Mouse (Mus musculus) midbrain, embryonic 12.5 days (tissue): ENCODE results near the gene Plekha5. TPM values are rescaled to one million over a fixed set of nuclear protein-coding genes. Genes with fewer than 3 reads are reported as not detected.

Experiments used
- ATAC-seq: fragments of 200-750 bp; cut with Nextera tagmentation; 2 replicates; pipeline ENCODE4 v1.8.0; 2017; ENCODE audit warnings: low read depth, moderate TSS enrichment, moderate library complexity; ENCODE audit not compliant: low FRiP score
- H3K27ac ChIP-seq: fragments of 300-500 bp; sonication (generic); replicated peaks from 2 replicates; pipeline ENCODE4 v1.5.1; 2016; ENCODE audit warnings: mild to moderate bottlenecking
- H3K27me3 ChIP-seq: fragments of 300-500 bp; sonication (generic); 2 replicates; pipeline ENCODE4 v1.6.1; 2016; ENCODE audit warnings: mild to moderate bottlenecking
- H3K36me3 ChIP-seq: fragments of 300-500 bp; sonication (generic); 2 replicates; pipeline ENCODE4 v1.6.1; 2016
- H3K4me1 ChIP-seq: fragments of 300-500 bp; sonication (generic); 2 replicates; pipeline ENCODE4 v1.6.1; 2016
- H3K4me2 ChIP-seq: fragments of 300-500 bp; sonication (generic); replicated peaks from 2 replicates; pipeline ENCODE4 v1.6.1; 2016; ENCODE audit warnings: mild to moderate bottlenecking, moderate library complexity
- H3K4me3 ChIP-seq: fragments of 300-500 bp; sonication (generic); 2 replicates; pipeline ENCODE4 v1.5.1; 2016; ENCODE audit warnings: mild to moderate bottlenecking
- H3K9ac ChIP-seq: fragments of 300-500 bp; sonication (generic); replicated peaks from 2 replicates; pipeline ENCODE4 v1.6.1; 2016; ENCODE audit warnings: mild to moderate bottlenecking, moderate library complexity
- H3K9me3 ChIP-seq: fragments of 300-500 bp; sonication (generic); 2 replicates; pipeline ENCODE4 v1.6.1; 2016; ENCODE audit warnings: mild to moderate bottlenecking
- WGBS: fragments of 180-500 bp; shearing (Covaris S2); methylation state at CpG from one replicate; pipeline ENCODE4 v1.1.7; 2016; 5-methylcytosine and 5-hydroxymethylcytosine counted together
- polyA plus RNA-seq: library from polyadenylated mRNA; unstranded; fragments of >200 nt; fragmentation: Nextera tagmentation; extraction: Ambion mirVana; gene quantifications from 2 replicates; pipeline ENCODE4 v1.2.1, GENCODE M21; 2016

The Plekha5 gene
- polyA plus RNA-seq, 1 experiment from 2014 or later: 55.0 TPM

DNA sequence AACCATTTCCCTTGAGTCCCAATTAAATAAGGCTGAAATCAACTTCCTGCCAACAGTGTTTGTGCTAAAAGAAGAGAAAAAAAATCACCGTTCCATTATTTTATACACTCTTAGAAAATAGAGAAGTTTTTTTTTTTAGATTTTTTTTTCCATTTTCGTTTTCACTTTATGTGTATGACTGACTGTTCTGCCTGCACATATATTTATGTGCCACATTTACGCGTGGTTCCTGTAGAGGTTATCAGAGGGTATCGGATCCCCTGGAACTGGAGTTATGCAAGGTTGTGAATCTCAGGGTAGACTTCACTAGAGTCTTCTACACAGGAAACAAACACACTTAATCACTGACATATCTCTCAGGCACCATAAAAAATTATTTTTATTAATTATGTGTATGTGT lies 186.3 kb downstream of the Plekha5 start:
- no peak for ATAC-seq
- no peaks in the 10 kb centered on the region for H3K36me3 ChIP-seq

DNA sequence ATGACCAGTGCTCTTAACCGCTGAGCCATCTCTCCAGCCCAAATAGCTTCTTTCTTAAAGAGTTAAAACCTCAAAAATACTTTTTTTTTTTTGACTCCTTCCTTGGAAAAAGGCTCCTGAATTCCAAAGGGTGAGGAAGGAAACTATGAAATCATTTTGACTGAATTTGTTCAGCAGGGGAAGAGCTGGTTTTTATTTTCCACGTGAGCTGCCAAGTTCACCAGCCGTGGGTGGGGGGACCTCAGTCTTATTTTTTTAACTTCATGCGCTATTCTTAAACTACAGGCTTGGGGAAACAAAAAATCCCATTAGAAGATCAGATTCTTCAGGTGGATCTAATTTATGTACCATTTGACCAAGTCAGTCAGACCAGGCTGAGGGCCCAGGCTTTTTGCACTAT lies 187.4 kb downstream of the Plekha5 start:
- 62% methylated on average over 4 of the region's 4 CpGs for WGBS

More for the DNA sequence above, 186.3 kb downstream of the Plekha5 start:
- H3K4me2 ChIP-seq: no peak overlapping the region
- H3K27me3 ChIP-seq: no peaks in the 10 kb centered on the region
- no peaks in the 10 kb centered on the region; the same call in 1 of the 2 replicates for H3K4me1 ChIP-seq
- H3K4me3 ChIP-seq: no peak overlapping the region
- no peak overlapping the region for H3K9ac ChIP-seq
- no peaks in the 10 kb centered on the region for H3K9me3 ChIP-seq
- 94% methylated on average over 5 of the region's 5 CpGs for WGBS
- H3K27ac ChIP-seq: no peak overlapping the region

DNA sequence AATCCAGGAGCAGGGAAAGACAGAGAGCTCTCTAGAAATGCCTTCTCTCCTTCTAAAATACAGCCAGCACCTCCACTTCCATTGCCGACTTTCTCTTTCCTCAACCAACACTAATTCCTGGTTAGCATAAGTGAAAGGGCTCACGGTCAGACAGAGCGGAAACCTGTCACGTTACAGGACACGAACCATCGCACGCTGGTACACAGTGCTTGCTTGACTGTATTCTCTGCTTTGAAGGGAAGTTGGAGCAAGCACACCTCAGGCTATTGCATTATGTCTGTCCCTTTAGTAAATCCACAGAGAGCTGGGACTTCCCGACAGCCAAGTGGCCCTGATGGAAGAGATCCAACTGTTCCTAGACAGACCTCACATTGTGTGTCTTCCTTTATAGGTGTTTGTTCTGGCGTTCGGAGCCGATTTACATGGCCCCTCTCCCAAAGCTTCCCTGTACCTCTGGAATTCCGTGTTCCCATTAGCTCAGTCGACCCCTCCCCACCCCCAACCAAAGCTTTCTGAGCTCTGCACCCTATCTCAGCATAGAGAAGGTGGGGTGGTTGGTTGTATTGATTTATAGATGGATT lies 188.1 kb downstream of the Plekha5 start:
- no peak for ATAC-seq
- Histone ChIP-seq H3K4me2 (no peak overlapping the region), H3K27me3 (no peaks in the 10 kb centered on the region), H3K9me3 (no peaks in the 10 kb centered on the region), H3K27ac (no peak overlapping the region), H3K9ac (no peak overlapping the region), H3K36me3 (no peaks in the 10 kb centered on the region), H3K4me1 (no peaks in the 10 kb centered on the region; the same call in 1 of the 2 replicates), H3K4me3 (no peak overlapping the region)
- 85% methylated on average over 13 of the region's 13 CpGs for WGBS

More for the DNA sequence above, 187.4 kb downstream of the Plekha5 start:
- Histone ChIP-seq H3K36me3 (no peaks in the 10 kb centered on the region), H3K9me3 (no peaks in the 10 kb centered on the region), H3K4me2 (no peak overlapping the region), H3K27ac (no peak overlapping the region), H3K27me3 (no peaks in the 10 kb centered on the region), H3K4me1 (no peaks in the 10 kb centered on the region; the same call in 1 of the 2 replicates), H3K9ac (no peak overlapping the region), H3K4me3 (no peak overlapping the region)
- ATAC-seq: no peak

DNA sequence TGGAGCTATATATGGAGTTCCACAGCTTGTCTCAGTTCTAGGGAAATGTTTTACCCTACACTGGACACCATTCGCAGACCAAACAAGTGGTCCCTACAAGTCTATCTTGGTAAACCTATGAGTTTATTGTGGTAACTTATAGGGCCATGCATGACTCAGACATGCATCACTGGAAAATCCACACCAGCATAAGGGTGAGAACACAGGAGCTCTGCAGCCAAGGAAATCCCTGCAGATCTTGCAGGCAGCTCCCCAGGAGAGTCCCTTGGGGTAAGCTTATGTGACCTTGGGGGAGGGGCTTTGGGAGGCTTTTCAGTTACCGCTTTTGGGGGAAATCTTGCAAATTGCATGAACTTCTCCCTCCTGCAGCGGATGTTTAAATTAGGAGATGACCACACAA lies 190.0 kb downstream of the Plekha5 start:
- no peaks in the 10 kb centered on the region; the same call in 1 of the 2 replicates for H3K4me1 ChIP-seq
- H3K9ac ChIP-seq: no peak overlapping the region
- no peaks in the 10 kb centered on the region for H3K36me3 ChIP-seq
- WGBS: 76% methylated on average over 3 of the region's 3 CpGs
- no peaks in the 10 kb centered on the region for H3K9me3 ChIP-seq
- H3K27ac ChIP-seq: no peak overlapping the region
- no peak overlapping the region for H3K4me3 ChIP-seq
- no peaks in the 10 kb centered on the region for H3K27me3 ChIP-seq
- ATAC-seq: no peak
- no peak overlapping the region for H3K4me2 ChIP-seq

DNA sequence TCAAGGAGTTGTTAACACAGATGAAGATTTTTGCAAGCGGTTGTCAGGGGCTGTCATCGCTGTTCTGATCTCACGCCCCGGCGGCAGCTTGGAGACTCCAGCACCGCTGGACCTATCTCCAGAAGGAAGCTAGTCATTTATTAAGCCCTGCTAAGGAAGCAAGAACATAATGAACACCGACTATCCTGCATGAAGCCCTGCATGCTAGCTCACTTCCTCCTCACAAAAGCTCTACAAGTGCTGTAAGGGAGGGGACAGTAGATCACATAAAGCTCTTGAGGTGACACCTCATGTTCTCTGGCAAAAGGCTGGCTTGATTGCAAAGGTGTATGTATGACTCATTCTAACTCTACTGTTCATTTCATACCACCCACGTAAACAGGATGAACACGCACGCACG lies 190.9 kb downstream of the Plekha5 start:
- ATAC-seq: no peak
- no peak overlapping the region for H3K9ac ChIP-seq
- H3K4me2 ChIP-seq: no peak overlapping the region
- H3K36me3 ChIP-seq: no peaks in the 10 kb centered on the region
- H3K27me3 ChIP-seq: no peaks in the 10 kb centered on the region
- no peaks in the 10 kb centered on the region; the same call in 1 of the 2 replicates for H3K4me1 ChIP-seq
- H3K27ac ChIP-seq: no peak overlapping the region
- WGBS: 95% methylated on average over 11 of the region's 11 CpGs
- no peak overlapping the region for H3K4me3 ChIP-seq
- H3K9me3 ChIP-seq: no peaks in the 10 kb centered on the region

DNA sequence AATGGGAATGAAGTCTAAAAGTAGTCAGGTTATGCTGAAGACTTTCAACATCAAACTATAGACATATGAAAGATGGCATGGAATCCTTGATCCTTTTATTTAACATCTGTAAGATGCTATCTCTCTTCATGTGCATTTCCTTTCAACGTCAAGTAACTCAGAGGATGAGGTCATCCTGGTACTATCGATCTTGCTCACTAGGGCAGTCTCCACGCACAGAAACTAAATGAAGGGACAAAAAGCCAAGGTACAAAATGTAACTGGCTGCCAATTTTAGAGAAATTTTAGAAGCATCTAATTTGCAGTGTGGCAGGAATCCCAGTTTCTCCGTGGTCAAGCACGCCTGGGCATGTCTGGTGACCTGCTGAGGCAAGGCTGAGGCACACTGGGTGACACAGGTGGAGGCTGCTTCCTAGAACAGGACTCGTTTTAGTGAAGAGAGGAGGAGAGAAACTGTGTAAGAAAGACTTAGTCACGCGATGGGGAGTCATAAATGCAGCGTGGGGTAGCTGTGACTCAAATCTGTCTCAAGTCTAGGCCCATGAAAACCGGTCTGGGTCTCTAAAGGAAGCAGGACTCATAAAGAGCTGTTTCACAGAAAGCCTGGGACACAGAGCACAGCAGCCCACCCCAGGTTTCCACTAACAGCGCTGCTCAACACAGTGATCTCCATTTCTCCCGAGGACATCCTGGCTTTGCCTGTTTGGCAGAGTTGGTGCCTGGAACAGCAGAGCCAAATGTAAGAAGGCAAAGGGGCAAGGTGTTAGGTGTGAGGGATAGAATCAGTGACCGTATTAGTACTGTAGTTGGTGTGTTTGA lies 196.9 kb downstream of the Plekha5 start:
- ATAC-seq: no peak
- Histone ChIP-seq H3K4me3 (no peak overlapping the region), H3K9me3 (no peaks in the 10 kb centered on the region), H3K27ac (no peak overlapping the region), H3K27me3 (peaks cover 6% of the 10 kb centered on the region; the same call in 1 of the 2 replicates), H3K4me2 (no peak overlapping the region), H3K9ac (no peak overlapping the region), H3K36me3 (no peaks in the 10 kb centered on the region), H3K4me1 (peaks cover 10% of the 10 kb centered on the region)
- WGBS: 71% methylated on average over 13 of the region's 13 CpGs

DNA sequence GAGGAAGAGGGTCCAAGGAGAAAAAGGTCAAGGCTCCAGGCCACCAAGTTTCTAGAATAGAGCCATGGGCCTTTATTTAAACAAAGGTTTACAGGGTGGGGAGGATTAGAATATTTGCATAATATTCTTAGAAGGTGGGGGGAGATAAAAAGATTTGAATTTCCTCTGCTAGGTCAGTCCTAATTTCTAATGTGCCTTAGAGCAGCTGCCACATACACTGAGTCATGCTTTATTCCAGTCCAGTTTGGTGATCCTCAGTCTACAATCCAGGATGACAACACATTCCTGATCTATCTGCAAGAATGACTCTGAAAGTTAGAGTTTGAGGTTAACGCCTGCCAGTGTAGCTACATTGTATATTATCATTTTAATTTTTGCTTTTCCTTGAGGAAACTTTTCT lies 197.8 kb downstream of the Plekha5 start:
- no peak for ATAC-seq
- 100% methylated on average over 1 of the region's 1 CpGs for WGBS
- H3K27ac ChIP-seq: no peak overlapping the region

DNA sequence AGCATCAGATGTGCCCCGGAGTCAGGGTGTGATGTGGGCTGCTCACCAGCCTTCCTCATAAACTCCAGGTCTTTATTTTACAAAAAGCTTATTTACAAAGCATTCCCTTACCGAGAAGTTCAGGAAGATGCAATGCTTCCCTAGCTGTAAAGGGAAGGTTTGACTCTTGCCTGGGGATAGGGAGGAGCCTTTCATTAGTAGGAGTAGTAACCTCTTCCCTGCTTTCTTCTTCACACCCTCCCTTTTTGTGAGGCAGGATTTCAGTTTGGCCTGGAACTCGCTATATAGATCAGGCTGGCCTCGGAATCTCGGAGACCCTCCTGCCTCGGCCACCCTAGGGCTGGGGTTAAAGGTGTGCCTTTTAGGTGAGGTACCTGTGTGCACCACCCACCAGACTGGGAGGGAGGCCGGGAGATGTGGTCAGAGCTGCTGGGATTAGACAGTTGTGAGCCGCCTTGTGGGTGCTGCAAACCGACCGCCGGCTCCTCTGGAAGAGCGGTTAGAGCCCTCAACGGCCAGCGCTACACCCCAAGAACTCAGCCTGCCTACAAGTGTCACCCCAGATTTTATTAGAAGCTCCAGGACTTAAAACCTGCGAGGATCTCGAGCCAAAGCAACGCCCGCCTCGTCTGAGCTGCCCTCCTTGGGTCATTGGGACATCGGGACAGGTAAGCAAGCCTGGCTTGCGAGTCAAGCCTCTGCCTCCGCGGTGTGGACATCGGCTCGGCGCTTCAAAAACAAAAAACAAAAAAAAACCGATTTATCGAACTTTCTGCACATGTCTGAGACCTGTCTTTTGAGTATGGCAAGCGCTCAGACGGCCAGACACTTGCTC lies 198.8 kb downstream of the Plekha5 start, which contains the start of gene Aebp2:
Gene Aebp2, plus strand, starts transcription at position 273 of the 835 bp plus-strand sequence.
- Histone ChIP-seq H3K9ac (peak within 1 kb of the TSS; percentile 99), H3K4me3 (peak within 1 kb of the TSS; percentile 97), H3K27me3 (peaks cover 6% of the 10 kb centered on the region; the same call in 1 of the 2 replicates), H3K36me3 (no peaks in the 10 kb centered on the region), H3K9me3 (no peaks in the 10 kb centered on the region), H3K4me1 (peaks cover 23% of the 10 kb centered on the region), H3K4me2 (peak within 1 kb of the TSS; percentile 74), H3K27ac (peak within 1 kb of the TSS; percentile 97)
- 47% methylated on average over 30 of the region's 30 CpGs for WGBS
- peak; percentile 3; the same call in 1 of the 2 replicates for ATAC-seq

More for the DNA sequence above, 197.8 kb downstream of the Plekha5 start:
- no peak overlapping the region for H3K4me2 ChIP-seq
- no peaks in the 10 kb centered on the region for H3K36me3 ChIP-seq
- H3K4me1 ChIP-seq: peaks cover 19% of the 10 kb centered on the region
- H3K9me3 ChIP-seq: no peaks in the 10 kb centered on the region
- no peak overlapping the region for H3K9ac ChIP-seq
- H3K4me3 ChIP-seq: no peak overlapping the region
- peaks cover 6% of the 10 kb centered on the region; the same call in 1 of the 2 replicates for H3K27me3 ChIP-seq

DNA sequence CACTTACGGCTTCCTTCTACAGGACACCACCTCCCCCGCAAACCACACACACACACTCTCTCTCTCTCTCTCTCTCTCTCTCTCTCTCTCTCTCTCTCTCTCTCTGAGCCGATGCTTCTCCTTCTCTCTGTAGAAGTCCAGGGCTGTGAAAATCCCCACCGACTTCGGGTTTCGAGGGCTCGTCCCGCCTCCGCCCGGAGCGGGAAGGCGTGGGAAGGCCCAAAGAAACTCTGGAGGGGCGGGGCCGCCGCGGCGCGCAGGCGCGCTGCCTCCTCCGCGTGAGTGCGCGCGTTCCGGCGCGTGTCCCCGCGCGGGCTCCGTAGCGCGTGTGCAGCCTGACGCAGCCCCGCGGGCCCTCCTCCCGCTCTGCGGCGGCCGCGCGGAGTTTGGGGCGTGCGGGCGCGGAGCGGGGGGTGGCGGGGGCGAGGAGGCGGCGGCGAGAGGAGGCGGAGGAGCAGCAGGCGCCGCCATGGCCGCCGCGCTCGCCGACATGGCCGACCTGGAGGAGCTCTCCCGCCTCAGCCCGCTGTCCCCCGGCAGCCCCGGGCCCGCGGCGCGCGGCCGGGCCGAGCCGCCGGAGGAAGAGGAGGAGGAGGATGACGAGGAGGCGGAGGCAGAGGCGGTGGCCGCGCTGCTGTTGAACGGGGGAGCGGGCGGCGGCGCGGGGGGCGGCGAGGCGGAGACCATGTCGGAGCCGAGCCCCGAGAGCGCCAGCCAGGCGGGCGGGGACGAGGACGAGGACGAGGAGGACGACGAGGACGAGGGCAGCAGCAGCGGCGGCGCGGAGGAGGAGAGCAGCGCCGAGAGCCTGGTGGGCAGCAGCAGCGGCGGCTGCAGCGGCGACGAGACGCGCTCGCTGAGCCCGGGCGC lies 199.6 kb downstream of the Plekha5 start:
- Histone ChIP-seq H3K36me3 (no peaks in the 10 kb centered on the region), H3K4me2 (peak overlapping the region; percentile 74), H3K9ac (peak overlapping the region; percentile 99), H3K27ac (peak overlapping the region; percentile 97), H3K27me3 (peaks cover 6% of the 10 kb centered on the region; the same call in 1 of the 2 replicates), H3K9me3 (no peaks in the 10 kb centered on the region), H3K4me1 (peaks cover 28% of the 10 kb centered on the region), H3K4me3 (peak overlapping the region; percentile 97)
- ATAC-seq: peak; percentile 92
- under 1% methylated on average over 66 of the region's 117 CpGs for WGBS

DNA sequence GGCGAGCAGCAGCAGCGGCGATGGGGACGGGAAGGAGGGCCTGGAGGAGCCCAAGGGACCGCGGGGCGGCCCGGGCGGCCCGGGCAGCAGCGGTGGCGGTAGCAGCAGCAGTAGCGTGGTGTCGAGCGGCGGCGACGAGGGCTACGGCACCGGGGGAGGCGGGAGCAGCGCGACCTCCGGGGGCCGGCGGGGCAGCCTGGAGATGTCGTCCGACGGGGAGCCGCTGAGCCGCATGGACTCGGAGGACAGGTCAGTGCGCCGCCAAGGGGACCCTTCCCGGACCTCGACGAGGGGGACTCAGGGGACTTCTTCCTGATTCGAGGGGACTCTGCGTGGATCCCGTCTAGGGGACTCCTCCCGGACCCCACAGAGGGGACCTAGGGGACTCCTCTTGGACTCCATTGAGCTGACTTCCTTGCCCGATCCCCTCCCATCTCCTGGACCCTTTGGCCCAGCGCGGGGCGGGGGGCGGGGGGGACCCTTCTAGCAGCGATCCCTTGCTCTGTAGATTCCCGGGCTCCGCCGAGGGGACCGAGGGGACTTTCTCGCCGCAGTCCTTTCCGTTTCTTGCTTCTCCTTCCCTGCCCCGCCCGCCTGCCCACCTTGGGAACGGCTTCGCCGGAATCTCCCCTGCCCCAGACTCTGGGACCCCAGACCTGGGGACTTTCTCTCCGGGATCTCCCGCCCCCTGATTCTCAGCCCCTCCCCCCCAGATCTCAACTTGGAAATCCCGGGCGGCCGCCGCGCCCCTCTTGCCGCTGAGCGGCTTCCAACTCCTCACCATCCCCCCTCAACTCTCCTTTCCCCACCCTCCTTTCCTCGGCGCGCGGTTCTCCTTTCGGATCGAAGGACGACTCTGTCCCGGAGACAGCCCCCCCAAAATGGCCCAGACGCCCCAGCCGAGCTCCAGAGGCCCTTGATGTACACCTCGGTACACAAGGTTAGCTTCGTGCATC lies 200.5 kb downstream of the Plekha5 start:
- Histone ChIP-seq H3K27ac (peak overlapping the region; percentile 97), H3K27me3 (peaks cover 6% of the 10 kb centered on the region; the same call in 1 of the 2 replicates), H3K4me1 (peaks cover 34% of the 10 kb centered on the region), H3K4me2 (peak overlapping the region; percentile 74), H3K9ac (peak overlapping the region; percentile 99), H3K36me3 (no peaks in the 10 kb centered on the region), H3K9me3 (no peaks in the 10 kb centered on the region), H3K4me3 (peak overlapping the region; percentile 97)
- under 1% methylated on average over 57 of the region's 80 CpGs for WGBS
- ATAC-seq: peak; percentile 35
